Mouse (Mus musculus) heart, embryonic 10.5 days (tissue): ENCODE results near the gene Sptbn1. TPM values are rescaled to one million over a fixed set of nuclear protein-coding genes. Genes with fewer than 3 reads are reported as not detected.

Experiments used
- DNase-seq: peaks from one replicate; pipeline ENCODE4 v3.0.0-alpha.2; 2017; ENCODE audit warnings: low spot score
- H3K27ac ChIP-seq: fragments of 300-500 bp; sonication (generic); 2 replicates; pipeline ENCODE4 v1.5.1; 2016; ENCODE audit warnings: mild to moderate bottlenecking
- H3K27me3 ChIP-seq: fragments of 300-500 bp; sonication (generic); 2 replicates; pipeline ENCODE4 v1.6.1; 2016; ENCODE audit warnings: mild to moderate bottlenecking; ENCODE audit not compliant: poor library complexity, insufficient read depth, severe bottlenecking
- H3K36me3 ChIP-seq: fragments of 300-500 bp; sonication (generic); 2 replicates; pipeline ENCODE4 v1.6.1; 2016; ENCODE audit warnings: mild to moderate bottlenecking, moderate library complexity
- H3K4me1 ChIP-seq: fragments of 300-500 bp; sonication (generic); 2 replicates; pipeline ENCODE4 v1.6.1; 2016; ENCODE audit warnings: mild to moderate bottlenecking
- H3K4me3 ChIP-seq: fragments of 300-500 bp; sonication (generic); 2 replicates; pipeline ENCODE4 v1.5.1; 2016; ENCODE audit warnings: mild to moderate bottlenecking, moderate library complexity
- H3K9me3 ChIP-seq: fragments of 300-500 bp; sonication (generic); 2 replicates; pipeline ENCODE4 v1.6.1; 2016; ENCODE audit warnings: mild to moderate bottlenecking, moderate library complexity
- WGBS: fragments of 180-500 bp; shearing (Covaris S2); methylation state at CpG from one replicate; pipeline ENCODE4 v1.1.7; 2016; 5-methylcytosine and 5-hydroxymethylcytosine counted together
- polyA plus RNA-seq: library from polyadenylated mRNA; unstranded; fragments of >200 nt; fragmentation: Nextera tagmentation; extraction: Ambion mirVana; gene quantifications from 2 replicates; pipeline ENCODE4 v1.2.1, GENCODE M21; 2016

Gene Sptbn1
- polyA plus RNA-seq, 1 experiment from 2014 or later, result 115 TPM

DNA sequence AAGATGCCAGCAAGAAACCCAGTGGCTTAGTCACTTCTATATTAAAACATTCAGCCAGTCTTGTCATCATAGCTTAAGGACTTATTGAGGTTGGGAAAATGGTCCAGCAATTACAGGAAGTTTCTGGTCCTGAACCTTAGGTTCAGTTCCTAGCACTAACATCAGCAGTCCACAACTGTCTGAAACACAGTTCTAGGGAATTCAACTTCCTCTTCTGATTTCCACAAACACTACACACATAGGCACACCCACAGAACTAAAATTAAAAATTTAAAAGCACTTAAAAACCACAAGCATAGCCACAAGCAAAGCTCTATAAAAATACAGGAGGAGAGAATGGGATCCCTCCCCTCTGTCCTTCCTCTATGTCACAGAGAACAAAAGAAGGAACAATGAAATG, 43.4 kb downstream of the Sptbn1 start:
- peaks cover 13% of the 10 kb centered on the region; the same call in 1 of the 2 replicates for H3K4me1 ChIP-seq
- no peak for DNase-seq
- H3K9me3 ChIP-seq, result no peaks in the 10 kb centered on the region
- no peaks in the 10 kb centered on the region for H3K27me3 ChIP-seq
- no peak overlapping the region for H3K4me3 ChIP-seq
- H3K27ac ChIP-seq, result no peak overlapping the region
- peaks cover 4% of the 10 kb centered on the region for H3K36me3 ChIP-seq

DNA sequence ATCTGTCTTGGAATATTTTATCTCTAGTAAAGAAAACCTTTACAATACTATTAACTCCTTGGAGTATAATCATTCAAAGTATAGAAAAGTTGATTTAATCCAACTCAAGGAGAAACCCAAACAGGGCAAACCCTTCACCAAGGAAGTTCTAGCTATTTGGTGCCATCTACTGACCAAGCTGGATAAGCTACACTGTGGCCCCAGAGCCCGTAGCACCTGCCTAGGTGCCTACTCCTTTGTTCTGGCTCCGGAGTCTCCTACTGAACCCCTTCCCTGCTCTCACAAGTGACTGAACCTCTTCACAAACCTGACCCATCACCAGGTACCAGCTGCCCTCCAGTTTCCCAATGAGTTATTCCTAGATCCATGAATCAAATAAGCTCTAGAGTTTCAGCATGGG, 45.3 kb downstream of the Sptbn1 start:
- H3K27me3 ChIP-seq, result no peaks in the 10 kb centered on the region
- no peak overlapping the region for H3K4me3 ChIP-seq
- H3K4me1 ChIP-seq, result peaks cover 10% of the 10 kb centered on the region; the same call in 1 of the 2 replicates
- H3K9me3 ChIP-seq, result no peaks in the 10 kb centered on the region
- DNase-seq, result peak; percentile 39
- peaks cover 21% of the 10 kb centered on the region for H3K36me3 ChIP-seq
- 50% methylated on average over 2 of the region's 2 CpGs for WGBS
- no peak overlapping the region for H3K27ac ChIP-seq

DNA sequence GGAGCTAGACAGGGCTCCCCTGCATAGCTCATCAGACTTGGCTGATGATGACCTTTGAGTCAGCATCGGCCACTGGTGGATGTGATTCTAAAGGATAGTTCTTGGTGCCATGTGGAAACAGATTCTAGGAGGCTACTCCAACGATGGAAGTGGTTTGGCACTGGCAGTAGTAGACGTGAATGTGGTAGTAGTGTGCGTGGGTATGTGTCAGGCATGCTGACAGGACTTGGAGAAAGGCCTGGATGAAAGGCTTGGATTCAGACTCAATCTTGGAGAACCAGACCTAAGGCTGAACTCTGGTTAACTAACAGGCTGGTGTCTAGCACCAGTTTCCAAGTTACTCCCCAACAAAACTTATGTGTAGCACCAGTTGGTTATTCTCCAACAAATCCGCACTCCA, 46.9 kb downstream of the Sptbn1 start:
- no peaks in the 10 kb centered on the region for H3K4me1 ChIP-seq
- H3K27me3 ChIP-seq, result no peaks in the 10 kb centered on the region
- H3K27ac ChIP-seq, result no peak overlapping the region
- DNase-seq, result peak; percentile 35
- WGBS, result 88% methylated on average over 5 of the region's 5 CpGs
- peaks cover 31% of the 10 kb centered on the region for H3K36me3 ChIP-seq
- no peaks in the 10 kb centered on the region for H3K9me3 ChIP-seq
- no peak overlapping the region for H3K4me3 ChIP-seq

DNA sequence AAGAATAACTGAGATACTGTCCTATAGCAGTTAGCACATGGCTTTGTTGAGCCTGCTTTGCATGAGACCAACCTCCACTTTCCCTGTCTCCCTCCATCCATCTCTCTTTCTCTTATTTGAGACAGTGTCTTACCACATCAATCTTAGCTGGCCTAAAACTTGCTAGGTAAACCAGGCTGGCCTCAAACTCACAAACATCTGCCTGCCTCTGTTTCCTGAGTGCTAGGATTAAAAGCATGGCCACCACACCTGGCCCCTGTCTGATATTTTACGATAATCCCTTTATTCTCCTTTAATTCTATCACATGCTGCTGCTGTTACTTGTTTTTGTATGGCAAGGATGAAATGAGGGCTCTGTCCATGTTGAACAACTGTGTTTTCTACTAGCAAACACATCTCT, 49.6 kb downstream of the Sptbn1 start:
- H3K36me3 ChIP-seq, result peaks cover 44% of the 10 kb centered on the region

DNA sequence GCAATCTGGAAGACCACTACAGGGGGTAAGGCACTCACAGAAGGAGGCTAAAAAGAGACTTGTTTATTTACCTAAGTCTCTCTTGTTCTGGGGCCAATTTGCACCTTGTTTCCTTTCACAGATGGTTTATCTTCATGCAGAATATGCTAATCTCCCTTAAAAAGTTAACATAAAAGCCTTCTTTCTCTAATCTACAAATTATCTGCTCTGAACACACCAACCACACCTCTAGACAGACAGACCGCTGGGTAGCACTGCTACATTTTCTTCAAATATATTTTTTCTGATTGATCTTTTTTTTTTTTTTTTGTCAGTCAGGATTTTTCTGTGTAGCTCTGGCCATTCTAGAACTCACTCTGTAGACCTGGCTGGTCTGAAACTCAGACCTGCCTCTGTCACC, 50.5 kb downstream of the Sptbn1 start:
- WGBS, result 56% methylated on average over 1 of the region's 1 CpGs

More for the DNA sequence above, 49.6 kb downstream of the Sptbn1 start:
- Histone ChIP-seq H3K27me3 (no peaks in the 10 kb centered on the region), H3K4me3 (no peak overlapping the region), H3K9me3 (no peaks in the 10 kb centered on the region), H3K27ac (no peak overlapping the region), H3K4me1 (peaks cover 4% of the 10 kb centered on the region; the same call in 1 of the 2 replicates)
- 91% methylated on average over 1 of the region's 1 CpGs for WGBS
- peak; percentile 55 for DNase-seq

DNA sequence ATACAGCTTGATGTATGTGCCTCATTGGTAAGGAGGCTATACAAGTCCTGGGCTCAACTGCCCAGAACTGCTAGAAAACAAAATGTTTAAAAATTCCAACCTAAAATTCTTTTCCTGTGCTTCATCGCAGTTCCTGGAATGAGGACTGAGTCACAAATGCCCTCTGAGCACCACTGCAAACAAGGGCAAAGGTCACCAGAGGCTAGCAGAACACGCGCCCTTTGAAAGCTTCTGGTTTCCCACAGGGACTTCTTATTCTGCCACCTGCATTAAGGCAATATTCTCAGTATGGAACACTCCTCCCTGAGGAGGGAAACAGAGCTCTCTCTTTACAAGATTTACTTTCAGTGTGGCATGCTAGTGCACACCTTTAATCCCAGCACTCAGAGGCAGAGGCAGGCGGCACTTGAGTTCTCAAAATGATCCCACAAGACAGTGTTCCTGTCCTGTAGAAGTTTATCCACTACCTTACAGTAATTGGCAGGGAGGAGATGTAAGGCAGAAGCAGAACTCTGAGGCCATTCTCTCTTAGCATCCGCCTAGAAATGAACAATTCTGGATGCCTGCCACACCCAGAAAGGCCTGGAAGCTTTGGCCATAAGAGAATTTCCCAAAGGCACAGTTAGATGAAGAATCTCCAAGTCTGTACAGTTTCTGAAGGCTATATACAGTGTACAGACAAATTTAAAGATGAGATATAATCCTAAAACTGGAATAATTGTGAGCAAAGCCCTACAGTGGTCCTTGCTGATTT, 56.1 kb downstream of the Sptbn1 start:
- peaks cover 26% of the 10 kb centered on the region; the same call in 1 of the 2 replicates for H3K36me3 ChIP-seq
- H3K27ac ChIP-seq, result 0 out of 2 replicates have a peak overlapping the region, but pooled peaks have one; percentile 2
- no peak overlapping the region for H3K4me3 ChIP-seq
- no peaks in the 10 kb centered on the region for H3K27me3 ChIP-seq
- peaks cover 20% of the 10 kb centered on the region for H3K4me1 ChIP-seq
- no peak for DNase-seq
- no peaks in the 10 kb centered on the region for H3K9me3 ChIP-seq
- WGBS, result 52% methylated on average over 5 of the region's 5 CpGs

More for the DNA sequence above, 50.5 kb downstream of the Sptbn1 start:
- DNase-seq, result no peak
- Histone ChIP-seq H3K36me3 (peaks cover 44% of the 10 kb centered on the region), H3K9me3 (no peaks in the 10 kb centered on the region), H3K27ac (no peak overlapping the region), H3K27me3 (no peaks in the 10 kb centered on the region), H3K4me1 (peaks cover 9% of the 10 kb centered on the region), H3K4me3 (no peak overlapping the region)

DNA sequence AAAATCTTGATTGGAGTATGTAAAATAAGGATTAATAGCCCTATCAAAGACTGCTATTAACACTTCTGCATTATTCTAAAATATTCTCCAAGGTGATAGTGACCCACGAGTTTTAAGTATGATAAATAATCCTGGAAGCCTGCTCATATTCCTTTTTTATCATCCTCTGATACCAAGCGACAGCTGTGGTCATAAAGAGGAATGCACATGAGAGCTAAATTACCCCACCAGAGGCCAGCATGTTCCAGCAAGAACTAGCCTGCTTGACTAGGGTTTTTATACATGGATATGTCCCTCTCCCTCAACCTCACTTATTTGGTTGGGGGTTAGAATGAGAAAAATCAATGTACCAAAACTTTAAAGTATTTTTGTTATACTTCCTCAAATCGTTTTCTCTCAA, 56.8 kb downstream of the Sptbn1 start:
- H3K4me3 ChIP-seq, result no peak overlapping the region
- no peak for DNase-seq
- peaks cover 23% of the 10 kb centered on the region; the same call in 1 of the 2 replicates for H3K36me3 ChIP-seq
- no peaks in the 10 kb centered on the region for H3K9me3 ChIP-seq
- H3K4me1 ChIP-seq, result peaks cover 20% of the 10 kb centered on the region
- no peaks in the 10 kb centered on the region for H3K27me3 ChIP-seq
- H3K27ac ChIP-seq, result no peak overlapping the region
- 63% methylated on average over 3 of the region's 3 CpGs for WGBS

DNA sequence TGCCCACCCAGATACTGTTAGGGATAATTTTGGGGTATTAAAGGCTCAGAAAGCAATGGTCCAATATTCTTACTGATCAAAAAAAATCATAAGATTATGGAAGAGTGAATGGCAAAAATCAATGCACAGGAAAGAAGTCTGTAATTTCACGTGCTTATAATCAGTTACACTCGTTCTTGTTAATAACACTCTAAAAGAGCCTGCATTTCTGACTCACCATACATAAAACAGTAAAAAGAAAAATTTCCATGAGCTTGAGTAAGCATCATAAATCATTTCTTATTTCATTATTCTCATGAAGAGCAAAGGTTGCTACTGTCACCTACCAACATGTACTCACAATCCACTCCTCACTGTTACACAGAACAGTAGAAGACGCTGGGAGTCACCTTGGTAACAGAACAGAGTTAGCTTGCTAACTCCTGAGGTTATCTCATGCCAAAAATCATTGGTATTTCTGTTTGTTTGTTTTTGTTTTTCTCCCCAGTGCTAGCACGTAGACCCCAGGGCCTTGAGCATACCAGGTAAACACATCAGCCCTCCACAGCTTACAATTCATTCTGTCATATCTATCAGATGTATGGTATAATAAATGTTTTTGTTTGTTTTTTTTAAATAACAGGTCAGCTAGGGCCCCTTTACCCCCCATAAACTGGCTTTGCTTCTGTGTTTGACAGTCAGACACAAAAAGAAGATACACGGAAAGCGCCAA, 57.7 kb downstream of the Sptbn1 start:
- H3K4me3 ChIP-seq, result no peak overlapping the region
- H3K27me3 ChIP-seq, result no peaks in the 10 kb centered on the region
- no peaks in the 10 kb centered on the region for H3K9me3 ChIP-seq
- 82% methylated on average over 6 of the region's 6 CpGs for WGBS
- peaks cover 29% of the 10 kb centered on the region for H3K4me1 ChIP-seq
- no peak overlapping the region for H3K27ac ChIP-seq
- DNase-seq, result no peak
- H3K36me3 ChIP-seq, result peaks cover 16% of the 10 kb centered on the region; the same call in 1 of the 2 replicates

DNA sequence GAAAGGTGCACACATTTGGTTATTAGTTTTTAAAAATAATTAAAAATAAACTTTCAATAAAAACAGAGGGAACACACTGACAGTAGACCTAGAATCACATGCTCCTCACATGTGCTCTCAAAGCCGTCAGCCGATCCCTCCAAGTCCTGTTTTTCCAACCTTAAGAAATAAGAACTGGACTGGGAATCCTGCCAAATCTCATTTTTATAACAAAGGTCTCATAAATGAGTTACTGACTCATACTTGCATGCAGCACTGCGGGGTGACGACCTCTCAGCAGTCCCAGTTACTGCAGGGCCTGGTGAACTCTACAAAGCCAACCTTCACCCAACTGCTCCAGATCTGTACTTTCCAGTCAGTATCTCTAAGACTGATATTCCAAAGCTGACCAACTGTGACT, 58.5 kb downstream of the Sptbn1 start:
- Histone ChIP-seq H3K27me3 (no peaks in the 10 kb centered on the region), H3K4me1 (peaks cover 35% of the 10 kb centered on the region), H3K27ac (no peak overlapping the region), H3K36me3 (peaks cover 12% of the 10 kb centered on the region; the same call in 1 of the 2 replicates), H3K9me3 (no peaks in the 10 kb centered on the region), H3K4me3 (no peak overlapping the region)
- 83% methylated on average over 4 of the region's 4 CpGs for WGBS
- no peak for DNase-seq

DNA sequence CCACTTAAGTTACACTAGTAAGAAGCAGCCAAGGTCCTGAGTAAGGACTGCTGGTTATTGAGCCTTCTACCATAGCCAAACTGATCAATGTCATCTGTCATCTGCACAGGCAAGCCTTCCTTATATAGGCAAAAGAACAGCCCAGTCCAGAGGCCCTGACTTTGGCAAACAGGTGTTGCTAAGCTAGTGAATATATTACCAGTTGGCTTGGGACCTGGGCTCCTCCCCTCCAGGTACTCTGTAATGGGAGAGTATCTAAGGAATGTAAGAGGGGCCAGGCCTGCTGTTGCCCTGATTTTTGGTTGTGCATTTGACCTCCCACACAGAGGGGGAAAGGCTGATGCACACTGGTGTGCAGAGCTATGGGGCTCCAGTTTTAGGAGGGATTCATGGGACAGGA, 63.6 kb downstream of the Sptbn1 start:
- H3K36me3 ChIP-seq, result peaks cover 37% of the 10 kb centered on the region
- H3K4me3 ChIP-seq, result no peak overlapping the region
- no peaks in the 10 kb centered on the region for H3K27me3 ChIP-seq
- H3K27ac ChIP-seq, result no peak overlapping the region
- DNase-seq, result no peak
- H3K9me3 ChIP-seq, result no peaks in the 10 kb centered on the region
- peaks cover 20% of the 10 kb centered on the region; the same call in 1 of the 2 replicates for H3K4me1 ChIP-seq

DNA sequence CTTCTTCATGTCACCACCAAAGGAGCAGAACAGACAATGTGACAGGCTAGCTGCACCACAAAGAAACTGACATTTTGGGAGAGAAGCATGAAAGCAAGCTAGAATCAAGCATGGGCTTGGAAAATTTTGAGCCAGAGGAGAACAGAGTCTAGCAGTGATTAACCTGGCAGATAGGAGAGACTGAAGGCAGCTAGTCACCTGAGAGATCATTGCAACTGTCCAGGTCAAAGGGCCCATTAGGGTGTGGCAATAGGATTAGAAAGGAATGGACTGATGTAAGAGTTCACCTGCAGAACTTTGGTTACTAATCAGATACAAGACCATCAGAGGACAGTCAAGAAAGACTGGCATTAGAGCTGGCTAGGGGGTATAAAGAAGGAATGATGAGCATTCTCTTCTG, 67.6 kb downstream of the Sptbn1 start:
- Histone ChIP-seq H3K4me3 (no peak overlapping the region), H3K36me3 (peaks cover 27% of the 10 kb centered on the region), H3K27ac (no peak overlapping the region), H3K4me1 (peaks cover 45% of the 10 kb centered on the region), H3K27me3 (no peaks in the 10 kb centered on the region), H3K9me3 (no peaks in the 10 kb centered on the region)
- DNase-seq, result no peak

DNA sequence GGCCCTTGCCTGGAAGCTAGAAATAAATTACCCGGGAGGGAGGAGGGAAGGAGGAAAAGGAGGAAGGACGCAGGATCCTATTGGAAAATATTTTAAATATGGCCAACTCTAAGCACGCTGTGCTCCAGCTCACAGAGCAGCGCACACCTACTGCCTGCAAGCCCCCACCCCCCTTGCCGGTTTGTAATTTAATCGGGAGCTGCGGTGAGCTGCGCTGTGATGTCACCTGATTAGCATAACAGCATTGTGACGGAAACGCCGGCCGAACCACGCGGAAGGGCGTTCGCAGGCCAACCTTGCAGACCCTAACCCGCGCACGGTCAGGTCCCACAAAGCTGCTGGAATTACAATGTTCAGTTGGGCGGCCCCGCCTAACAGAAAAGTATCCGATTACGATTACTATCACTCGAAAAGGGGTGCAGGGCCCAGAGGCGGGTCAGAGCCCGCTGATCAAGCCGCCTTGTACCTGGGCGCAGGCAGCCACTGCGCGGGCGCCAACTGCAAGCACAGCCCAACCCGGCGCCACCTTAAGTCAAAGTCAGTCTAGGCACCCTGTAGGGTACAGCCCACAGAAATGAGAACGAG, 69.8 kb downstream of the Sptbn1 start:
- under 1% methylated on average over 34 of the region's 34 CpGs for WGBS
- H3K36me3 ChIP-seq, result peaks cover 22% of the 10 kb centered on the region
- H3K9me3 ChIP-seq, result no peaks in the 10 kb centered on the region
- peak overlapping the region; percentile 88 for H3K27ac ChIP-seq
- peak; percentile 93 for DNase-seq
- H3K27me3 ChIP-seq, result no peaks in the 10 kb centered on the region
- peaks cover 40% of the 10 kb centered on the region for H3K4me1 ChIP-seq
- peak overlapping the region; percentile 73 for H3K4me3 ChIP-seq

DNA sequence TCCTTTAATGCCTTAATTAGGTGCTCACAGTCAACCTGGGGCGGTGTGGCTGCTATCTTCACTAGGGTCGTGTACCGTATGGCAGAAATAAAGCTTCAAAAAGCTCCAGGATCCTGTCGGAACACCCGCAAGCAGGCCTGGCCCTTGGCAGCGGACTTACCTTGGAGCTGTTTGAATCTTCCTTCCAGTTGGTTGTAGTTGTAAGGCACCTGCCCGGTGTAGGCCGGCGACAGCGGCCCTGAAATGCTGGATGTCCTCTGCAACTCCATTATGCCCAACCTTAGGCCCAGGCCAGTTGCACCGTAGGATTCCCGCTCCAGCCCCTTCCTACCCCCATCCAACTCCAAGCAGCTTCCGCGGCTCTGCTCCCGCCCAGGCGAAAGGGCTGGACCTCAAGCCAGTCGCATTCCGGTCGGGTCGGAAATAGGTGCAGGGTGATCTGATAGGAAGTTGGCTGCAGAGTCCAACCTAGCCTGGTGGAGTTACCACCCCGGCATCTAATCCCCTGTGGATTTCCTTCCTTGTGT, 70.3 kb downstream of the Sptbn1 start:
- under 1% methylated on average over 21 of the region's 21 CpGs for WGBS
- no peaks in the 10 kb centered on the region for H3K27me3 ChIP-seq
- peaks cover 40% of the 10 kb centered on the region for H3K4me1 ChIP-seq

More for the DNA sequence above, 70.3 kb downstream of the Sptbn1 start:
- DNase-seq, result peak; percentile 91
- H3K4me3 ChIP-seq, result peak overlapping the region; percentile 73
- H3K9me3 ChIP-seq, result no peaks in the 10 kb centered on the region
- H3K36me3 ChIP-seq, result peaks cover 16% of the 10 kb centered on the region
- H3K27ac ChIP-seq, result peak overlapping the region; percentile 88
